Comparison of ENCODE assay signal across 28 mouse cellular contexts in genomic region chr11:96668367-96668766, GRCm38 (mm10).
A peak's percentile ranks its signal among the peaks of the same experiment; 100 is the strongest.
DNase-seq lines count a peak whose midpoint lies in the region; ATAC-seq and TF ChIP-seq lines count a peak whose summit lies in the region.
"Had no signal": no experiment of that assay in that cellular context is flagged by ENCODE, and none has a peak within 500 bp of the region (broad histone marks: within the 10 kb centered on the region; RNA-seq: fewer than 3 reads in every experiment).

No protein-coding gene starts in this region.

- ATAC-seq in megakaryocyte progenitor cell, adult 5-6 weeks (replicated peaks; ENCODE audit: poor library complexity), result peak; percentile 64
- ATAC-seq: forebrain, embryonic 14.5 days; forebrain, postnatal 0 days; hindbrain, postnatal 0 days; inflammation-experienced regulatory T-cells, adult 6 months; intestine, embryonic 16.5 days; Patski had no signal

- H3K36me3 ChIP-seq in MEL (ENCODE audit: control insufficient read depth in 1 of 2, insufficient read depth in 2 of 2, low read length in 2 of 2), result peaks cover 0 to 9% of the 10 kb centered on the region in 2 experiments; a peak in 2 of 4 replicates
- H3K36me3 ChIP-seq: embryonic facial prominence, embryonic 12.5 days; embryonic facial prominence, embryonic 15.5 days; heart, embryonic 12.5 days; heart, embryonic 15.5 days had no signal

- no peaks in the 10 kb centered on the region for H3K9me3 ChIP-seq in MEL (replicated peaks; ENCODE audit: insufficient read depth, low read length)
- H3K9me3 ChIP-seq: embryonic facial prominence, embryonic 12.5 days; embryonic facial prominence, embryonic 15.5 days; heart, embryonic 12.5 days; heart, embryonic 15.5 days had no signal

- no peak for TF ChIP-seq RAD21 in MEL (IDR thresholded peaks at IDR 0.05; ENCODE audit: low read depth, low read length)

- H3K4me3 ChIP-seq in MEL (ENCODE audit: control insufficient read depth in 1 of 2, insufficient read depth in 1 of 2, low read depth in 2 of 2, low read length in 2 of 2), result no peak overlapping the region
- H3K4me3 ChIP-seq: embryonic facial prominence, embryonic 12.5 days; embryonic facial prominence, embryonic 15.5 days; gastrocnemius, adult 2 months; heart, embryonic 12.5 days; heart, embryonic 15.5 days had no signal

- no peak overlapping the region for H3K9ac ChIP-seq in MEL (ENCODE audit: control insufficient read depth, low read depth, low read length, poor library complexity, severe bottlenecking)
- H3K9ac ChIP-seq: embryonic facial prominence, embryonic 12.5 days; embryonic facial prominence, embryonic 15.5 days; forebrain, postnatal 0 days; heart, embryonic 12.5 days; heart, embryonic 15.5 days; hindbrain, embryonic 14.5 days had no signal

- no peak overlapping the region for H3K27ac ChIP-seq in MEL (ENCODE audit: control insufficient read depth, low read depth, low read length)
- H3K27ac ChIP-seq: embryonic facial prominence, embryonic 12.5 days; embryonic facial prominence, embryonic 15.5 days; gastrocnemius, adult 2 months; heart, embryonic 15.5 days; hindbrain, embryonic 14.5 days; hindbrain, postnatal 0 days had no signal

- H3K27me3 ChIP-seq in MEL (ENCODE audit: control insufficient read depth in 1 of 2, insufficient read depth in 2 of 2, low read length in 2 of 2), result peaks cover 7 to 13% of the 10 kb centered on the region in 2 experiments; a peak in 3 of 4 replicates
- H3K27me3 ChIP-seq: embryonic facial prominence, embryonic 12.5 days; embryonic facial prominence, embryonic 15.5 days; heart, embryonic 15.5 days; Patski had no signal

- no peak for TF ChIP-seq POLR2A in MEL (IDR thresholded peaks at IDR 0.05; ENCODE audit: control insufficient read depth in 1 of 2, insufficient read depth in 1 of 2, low read depth in 1 of 2, low read length in 2 of 2, poor library complexity in 1 of 2)

- no peak for TF ChIP-seq CTCF in MEL (IDR thresholded peaks at IDR 0.05 in 2 of 3, conservative IDR thresholded peaks at IDR 0.05 in 1 of 3; ENCODE audit: control insufficient read depth in 1 of 3, insufficient read depth in 1 of 3, low read depth in 2 of 3, low read length in 3 of 3, poor library complexity in 1 of 3, severe bottlenecking in 1 of 3)

- no peaks in the 10 kb centered on the region for H3K79me2 ChIP-seq in MEL (ENCODE audit: control insufficient read depth, insufficient read depth, low read length, poor library complexity)

- TF ChIP-seq EP300 in MEL (IDR thresholded peaks at IDR 0.05; ENCODE audit: low read depth in 1 of 2, low read length in 2 of 2), result peak; percentile 62 to 63; a peak in 3 of 4 replicates

- H3K4me1 ChIP-seq in MEL (ENCODE audit: control insufficient read depth in 1 of 2, insufficient read depth in 2 of 2, low read length in 2 of 2), result peaks cover 6 to 18% of the 10 kb centered on the region in 2 experiments; a peak in 3 of 4 replicates
- H3K4me1 ChIP-seq: embryonic facial prominence, embryonic 12.5 days; embryonic facial prominence, embryonic 15.5 days had no signal

- DNase-seq in 416B (ENCODE audit: low read depth) (peak; percentile 5), MEL (ENCODE audit: low read depth, low spot score) (peak; percentile 62), adipocyte (ENCODE audit: low spot score) (no peak)
- DNase-seq in spleen, postnatal 10 days (ENCODE audit: low spot score in 2 of 2), result no peak
- no peak for DNase-seq in right cerebral cortex, postnatal 10 days (ENCODE audit: low spot score in 2 of 2)
- DNase-seq: adrenal gland, adult 8-10 months; adrenal gland, postnatal 25 days; cerebellum, adult 11-12 months; cerebellum, adult 8-10 months; cerebellum, postnatal 10 days; cerebellum, postnatal 36 days; forebrain, postnatal 0 days; gastrocnemius, adult 2 months; gastrocnemius, postnatal 14 days; heart, adult 18-20 months; heart, postnatal 10 days; heart, postnatal 4 days had no signal

TF ChIP-seq in MEL, 35 proteins besides CTCF, POLR2A, EP300 and RAD21:
- TF ChIP-seq ETS1 (IDR thresholded peaks at IDR 0.05; ENCODE audit: low read depth, low read length) (peak; percentile 35; the same call in 1 of the 2 replicates), MXI1 (IDR thresholded peaks at IDR 0.05; ENCODE audit: low read depth, low read length) (no peak), UBTF (IDR thresholded peaks at IDR 0.05; ENCODE audit: borderline replicate concordance, insufficient read depth, low read depth, low read length) (no peak), NRF1 (IDR thresholded peaks at IDR 0.05; ENCODE audit: insufficient read depth, low read depth, low read length, poor library complexity, severe bottlenecking) (no peak), GATA1 (IDR thresholded peaks at IDR 0.05; ENCODE audit: low read depth, low read length) (peak; percentile 67), NELFE (IDR thresholded peaks at IDR 0.05; ENCODE audit: low read depth, low read length) (no peak), ZMIZ1 (IDR thresholded peaks at IDR 0.05; ENCODE audit: low read depth, low read length) (no peak), ZNF384 (IDR thresholded peaks at IDR 0.05; ENCODE audit: low read depth, low read length) (no peak), MEF2A (IDR thresholded peaks at IDR 0.05; ENCODE audit: extremely low read depth, insufficient replicate concordance, low read depth, low read length, poor library complexity, severe bottlenecking) (no peak), RCOR1 (IDR thresholded peaks at IDR 0.05; ENCODE audit: low read depth, low read length) (peak; percentile 63; the same call in 1 of the 2 replicates), MAFK (IDR thresholded peaks at IDR 0.05; ENCODE audit: borderline replicate concordance, low read depth, low read length) (no peak), SIN3A (IDR thresholded peaks at IDR 0.05; ENCODE audit: low read length) (peak; percentile 37; the same call in 1 of the 2 replicates), MYC (IDR thresholded peaks at IDR 0.05; ENCODE audit: low read depth, low read length) (0 out of 2 replicates have a peak, but pooled peaks have one; percentile 53), POLR2AphosphoS2 (IDR thresholded peaks at IDR 0.05; ENCODE audit: low read length) (no peak), CHD1 (IDR thresholded peaks at IDR 0.05; ENCODE audit: low read depth, low read length) (no peak), USF2 (IDR thresholded peaks at IDR 0.05; ENCODE audit: borderline replicate concordance in 1 of 2, insufficient read depth in 1 of 2, low read depth in 1 of 2, low read length in 2 of 2) (no peak), ELF1 (IDR thresholded peaks at IDR 0.05; ENCODE audit: low read depth, low read length) (peak; percentile 38; the same call in 1 of the 2 replicates), TAL1 (IDR thresholded peaks at IDR 0.05; ENCODE audit: low read length) (no peak), MAZ (IDR thresholded peaks at IDR 0.05; ENCODE audit: low read depth, low read length) (no peak), USF1 (IDR thresholded peaks at IDR 0.05; ENCODE audit: low read depth, low read length) (0 out of 2 replicates have a peak, but pooled peaks have one; percentile 28), GABPA (IDR thresholded peaks at IDR 0.05; ENCODE audit: low read depth, low read length) (no peak), E2F4 (IDR thresholded peaks at IDR 0.05; ENCODE audit: borderline replicate concordance, low read depth, low read length) (no peak), JUND (IDR thresholded peaks at IDR 0.05; ENCODE audit: low read depth, low read length) (no peak), MYB (IDR thresholded peaks at IDR 0.05; ENCODE audit: low read depth, low read length) (no peak), TBP (IDR thresholded peaks at IDR 0.05; ENCODE audit: low read depth, low read length) (no peak), ZKSCAN1 (IDR thresholded peaks at IDR 0.05; ENCODE audit: low read depth, low read length) (no peak), CHD2 (IDR thresholded peaks at IDR 0.05; ENCODE audit: low read length) (no peak), SMC3 (IDR thresholded peaks at IDR 0.05; ENCODE audit: low read depth, low read length) (no peak), HCFC1 (IDR thresholded peaks at IDR 0.05; ENCODE audit: low read depth, low read length) (no peak), KAT2A (conservative IDR thresholded peaks at IDR 0.05; ENCODE audit: low read depth, low read length) (no peak), ZC3H11A (IDR thresholded peaks at IDR 0.05; ENCODE audit: low read depth, low read length) (no peak), MAX (IDR thresholded peaks at IDR 0.05; ENCODE audit: low read length) (no peak), TCF12 (IDR thresholded peaks at IDR 0.05; ENCODE audit: low read depth, low read length) (peak; percentile 55), POLR2AphosphoS5 (IDR thresholded peaks at IDR 0.05; ENCODE audit: borderline replicate concordance, low read depth, low read length) (no peak), BHLHE40 (IDR thresholded peaks at IDR 0.05; ENCODE audit: borderline replicate concordance, low read depth, low read length) (0 out of 2 replicates have a peak, but pooled peaks have one; percentile 12)

Comparison
In these comparisons a context has a peak if more than half of its experiments do, and no peak if none do; other contexts are left out.
1. DNase-seq: peak in 416B (single experiment) and MEL (single experiment); none in adipocyte (single experiment), spleen, postnatal 10 days (0 of 2) and right cerebral cortex, postnatal 10 days (0 of 2).